Mouse (Mus musculus): ENCODE measurements at regions not wholly inside any gene's neighbourhood (a gene's known extent, or its start where the extent isn't known, plus 50 kb on each side); places are given as distances from the start of the nearest gene placed in this dataset.

DNA sequence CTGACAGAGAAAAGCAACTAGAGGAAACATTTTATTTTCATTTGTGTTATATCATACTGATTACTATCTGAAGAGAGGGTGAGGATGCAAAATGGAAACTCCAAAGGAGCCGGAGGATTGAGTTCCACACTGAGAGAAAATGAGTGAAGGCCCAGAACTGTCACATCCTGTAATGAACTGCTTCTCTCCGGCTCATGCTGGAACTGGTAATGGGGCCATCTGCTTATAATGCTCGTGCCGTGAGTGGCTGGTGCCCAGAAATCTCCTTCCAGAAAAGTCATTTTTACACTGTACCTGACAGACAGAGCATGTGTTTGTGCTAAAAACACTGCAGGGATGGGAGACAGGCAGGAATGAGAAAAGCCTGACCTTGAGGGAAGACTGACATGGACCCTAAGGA lies 483.5 kb upstream of the Pkdcc start:
- no peak for ATAC-seq (ENCODE audit: extremely low read depth, insufficient number of reproducible peaks, low FRiP score, poor library complexity, severe bottlenecking)

DNA sequence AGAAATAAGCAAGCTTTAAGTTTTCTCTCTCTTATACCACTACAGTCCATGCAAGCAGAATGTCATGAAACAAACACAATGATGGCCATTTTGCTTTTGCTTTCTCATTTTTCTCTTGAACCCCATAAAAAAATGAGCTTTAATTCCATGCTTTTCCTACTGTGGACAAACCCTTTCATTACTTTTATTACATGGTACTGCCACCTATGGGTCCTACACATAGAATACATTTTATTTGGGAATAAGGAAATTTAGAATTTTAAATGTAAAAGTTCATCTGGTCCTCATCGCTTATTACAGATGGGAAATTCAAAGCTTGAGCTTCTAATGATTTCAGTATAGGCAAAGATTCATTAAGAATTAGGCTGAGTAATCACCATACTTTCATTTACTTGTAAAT lies 472.6 kb upstream of the Pkdcc start:
- ATAC-seq (ENCODE audit: extremely low read depth, insufficient number of reproducible peaks, low FRiP score, poor library complexity, severe bottlenecking) = no peak

- no peak for ATAC-seq (ENCODE audit: extremely low read depth, insufficient number of reproducible peaks, low FRiP score, poor library complexity, severe bottlenecking)
Observed at GRCm38 (mm10) chr17:82757400-82757799, 457.7 kb upstream of the Pkdcc start.

DNA sequence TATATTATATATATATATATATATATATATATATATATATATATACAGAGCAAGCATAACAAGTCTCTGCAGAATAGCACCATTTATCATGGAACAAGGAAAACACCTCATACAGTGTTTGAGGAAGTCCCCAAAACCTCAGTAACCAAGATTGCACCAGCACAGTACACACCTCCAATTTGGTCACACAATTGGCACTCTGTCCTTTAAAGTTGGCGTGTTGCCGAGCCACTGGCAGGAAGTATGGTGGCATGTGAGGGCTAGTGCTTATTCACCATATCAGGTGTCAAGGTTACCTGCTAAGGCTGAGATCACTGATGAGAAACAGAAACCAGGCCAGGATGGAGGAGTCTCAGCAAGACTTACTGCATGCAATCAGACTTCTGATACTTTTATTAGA lies 436.0 kb upstream of the Pkdcc start:
- no peak for ATAC-seq (ENCODE audit: extremely low read depth, insufficient number of reproducible peaks, low FRiP score, poor library complexity, severe bottlenecking)

- no peak for ATAC-seq (ENCODE audit: extremely low read depth, insufficient number of reproducible peaks, low FRiP score, poor library complexity, severe bottlenecking)
Observed at GRCm38 (mm10) chr17:82822129-82822528, 393.0 kb upstream of the Pkdcc start.

DNA sequence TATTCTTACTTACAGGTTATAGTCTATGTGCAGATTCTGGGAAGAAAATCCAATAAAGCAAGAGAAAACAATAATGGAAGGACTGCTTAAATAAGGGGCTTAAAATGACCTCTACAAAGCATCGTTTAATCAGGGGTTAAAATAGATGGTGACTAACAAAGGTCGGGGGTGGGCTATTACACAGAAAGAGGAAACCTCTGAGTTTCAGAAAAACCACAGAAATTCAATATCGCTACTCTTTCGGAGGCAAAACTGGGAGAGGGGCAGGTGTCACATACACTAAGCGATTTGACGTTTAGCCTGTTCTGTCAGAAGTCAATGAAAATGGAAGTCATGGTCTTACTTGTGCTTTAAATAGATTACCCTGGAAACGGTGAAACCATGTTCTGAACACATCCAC lies 391.0 kb upstream of the Pkdcc start:
- no peak for ATAC-seq (ENCODE audit: extremely low read depth, insufficient number of reproducible peaks, low FRiP score, poor library complexity, severe bottlenecking)

DNA sequence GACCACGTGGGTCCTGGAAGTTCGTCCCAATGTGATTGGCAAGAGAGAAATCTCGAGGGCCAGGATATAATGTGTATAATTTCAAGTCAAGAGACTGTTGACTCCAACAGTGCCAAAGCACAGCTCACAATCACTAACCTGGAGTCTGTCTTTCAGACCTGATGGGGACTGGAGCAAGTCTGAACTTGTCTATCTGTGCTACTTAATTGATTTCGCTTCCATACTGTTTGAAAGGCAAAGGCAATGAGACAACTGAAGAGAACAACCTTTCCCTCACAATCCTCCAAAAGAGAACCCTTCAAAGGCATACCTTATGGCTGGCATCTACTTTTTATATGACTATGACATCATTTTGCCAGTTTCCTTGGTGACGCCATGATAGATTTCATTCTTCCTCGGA lies 390.5 kb upstream of the Pkdcc start:
- ATAC-seq (ENCODE audit: extremely low read depth, insufficient number of reproducible peaks, low FRiP score, poor library complexity, severe bottlenecking) = no peak

- ATAC-seq (ENCODE audit: extremely low read depth, insufficient number of reproducible peaks, low FRiP score, poor library complexity, severe bottlenecking) = no peak
Observed at GRCm38 (mm10) chr17:82827170-82827569, 387.9 kb upstream of the Pkdcc start.

DNA sequence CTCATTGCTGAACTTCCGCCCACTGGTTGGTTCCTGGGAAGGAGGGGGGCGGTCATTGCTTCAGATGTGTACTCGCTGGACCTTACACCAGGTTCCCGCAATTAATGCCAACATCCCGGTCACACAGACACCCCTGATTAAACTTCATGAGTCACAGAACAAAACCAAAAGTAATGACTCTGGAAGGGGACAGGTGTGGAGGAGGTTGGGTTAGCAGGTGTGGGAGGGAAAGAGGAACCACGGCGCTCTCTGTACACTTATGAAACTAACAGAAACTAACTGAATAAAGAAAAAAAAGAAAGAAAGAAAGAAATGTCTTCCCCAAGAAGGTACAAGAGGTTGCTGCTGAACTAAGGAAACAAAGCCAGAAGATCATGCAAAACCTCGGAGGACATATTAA lies 387.3 kb upstream of the Pkdcc start:
- no peak for ATAC-seq (ENCODE audit: extremely low read depth, insufficient number of reproducible peaks, low FRiP score, poor library complexity, severe bottlenecking)

GRCm38 (mm10) chr17:82828434-82828997 lies 386.6 kb upstream of the Pkdcc start:
- ATAC-seq (ENCODE audit: extremely low read depth, insufficient number of reproducible peaks, low FRiP score, poor library complexity, severe bottlenecking) = no peak

- no peak for ATAC-seq (ENCODE audit: extremely low read depth, insufficient number of reproducible peaks, low FRiP score, poor library complexity, severe bottlenecking)
Observed at GRCm38 (mm10) chr17:82829415-82829814, 385.7 kb upstream of the Pkdcc start.

- ATAC-seq (ENCODE audit: extremely low read depth, insufficient number of reproducible peaks, low FRiP score, poor library complexity, severe bottlenecking) = no peak
Observed at GRCm38 (mm10) chr17:82834177-82834576, 380.9 kb upstream of the Pkdcc start.

GRCm38 (mm10) chr17:82836115-82836514 lies 379.0 kb upstream of the Pkdcc start:
- no peak for ATAC-seq (ENCODE audit: extremely low read depth, insufficient number of reproducible peaks, low FRiP score, poor library complexity, severe bottlenecking)

GRCm38 (mm10) chr17:82846776-82847494 lies 368.2 kb upstream of the Pkdcc start:
- no peak for ATAC-seq (ENCODE audit: extremely low read depth, insufficient number of reproducible peaks, low FRiP score, poor library complexity, severe bottlenecking)

DNA sequence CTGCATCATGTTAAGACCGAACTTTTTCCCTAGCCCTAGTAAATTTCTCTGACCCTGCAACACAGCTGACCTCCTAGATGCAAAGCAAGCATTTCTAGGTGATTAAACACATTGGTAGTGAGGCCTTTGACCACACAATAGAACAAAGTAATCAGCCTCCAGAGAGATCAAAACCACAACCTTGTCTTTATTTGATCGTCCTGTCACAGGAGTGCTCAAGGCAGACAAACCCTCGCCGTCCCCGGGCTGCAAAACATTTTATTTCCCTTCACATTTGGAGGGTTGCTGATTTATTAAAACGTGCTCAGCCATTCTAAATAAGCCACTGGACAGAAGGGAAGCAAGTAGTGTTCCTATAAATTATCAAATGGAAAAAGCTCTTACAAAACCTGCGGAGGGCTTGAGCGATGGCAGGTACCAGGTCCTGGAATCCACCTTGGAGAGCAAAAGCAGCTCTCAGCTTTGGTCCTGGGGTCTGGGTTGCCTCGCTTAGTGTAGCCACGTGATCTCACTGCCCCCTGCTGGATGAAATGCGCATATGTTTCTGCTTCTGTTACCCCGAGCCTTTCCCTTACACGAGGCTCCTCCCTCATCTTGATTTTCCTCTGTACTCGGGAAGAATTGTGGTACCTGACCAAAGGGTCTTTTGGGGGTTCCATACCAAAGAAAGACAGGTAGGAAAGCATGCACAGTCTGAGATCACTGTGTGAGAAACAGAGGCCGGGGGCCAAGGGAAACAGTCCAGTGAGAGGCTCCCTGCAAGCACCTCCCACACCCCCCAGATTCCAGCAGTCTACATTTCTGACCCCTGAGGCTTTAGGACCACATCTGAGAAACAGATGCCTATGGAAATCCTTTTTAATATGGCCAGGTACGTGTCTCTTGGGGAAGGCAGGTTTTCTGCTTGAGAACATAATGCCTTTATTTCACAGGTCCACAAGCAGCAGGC lies 357.6 kb upstream of the Pkdcc start:
- no peak for ATAC-seq (ENCODE audit: extremely low read depth, insufficient number of reproducible peaks, low FRiP score, poor library complexity, severe bottlenecking)

GRCm38 (mm10) chr17:82860391-82860790 lies 354.7 kb upstream of the Pkdcc start:
- no peak for ATAC-seq (ENCODE audit: extremely low read depth, insufficient number of reproducible peaks, low FRiP score, poor library complexity, severe bottlenecking)

DNA sequence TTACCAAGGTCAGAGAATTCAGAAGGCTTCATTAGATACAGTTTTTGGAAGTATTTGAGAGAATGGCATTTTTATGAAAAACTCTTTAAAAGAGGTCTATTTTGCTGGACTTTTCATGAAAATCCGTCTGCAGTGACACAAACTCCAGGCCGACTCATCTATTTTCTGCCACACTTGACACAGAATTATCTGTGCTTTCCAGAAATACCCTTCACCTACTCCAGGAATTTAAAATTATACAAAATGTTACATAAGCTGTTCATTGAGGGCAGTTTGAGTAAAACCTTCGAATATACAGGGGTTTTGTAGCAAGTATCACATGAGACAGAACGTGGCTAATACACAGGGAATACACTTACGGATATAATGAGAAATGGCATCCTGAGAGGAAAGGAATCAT lies 354.1 kb upstream of the Pkdcc start:
- no peak for ATAC-seq (ENCODE audit: extremely low read depth, insufficient number of reproducible peaks, low FRiP score, poor library complexity, severe bottlenecking)

- ATAC-seq (ENCODE audit: extremely low read depth, insufficient number of reproducible peaks, low FRiP score, poor library complexity, severe bottlenecking) = no peak
Observed at GRCm38 (mm10) chr17:82877131-82877530, 338.0 kb upstream of the Pkdcc start.

- ATAC-seq (ENCODE audit: extremely low read depth, insufficient number of reproducible peaks, low FRiP score, poor library complexity, severe bottlenecking) = no peak
Observed at GRCm38 (mm10) chr17:82900602-82901001, 314.5 kb upstream of the Pkdcc start.
